Mouse (Mus musculus) CH12.LX (cell line): ENCODE results near the gene Slc5a1. TPM values are rescaled to one million over a fixed set of nuclear protein-coding genes. Genes with fewer than 3 reads are reported as not detected.

ENCODE experiments used
- DNase-seq: peaks from one replicate; pipeline ENCODE4 v3.0.0-alpha.2; 2013; ENCODE audit errors: extremely low read depth
- H3K27ac ChIP-seq: 2 replicates; pipeline ENCODE4 v1.5.1; 2012; ENCODE audit warnings: low read depth, mild to moderate bottlenecking, control low read depth, moderate library complexity; ENCODE audit not compliant: insufficient read depth
- H3K27me3 ChIP-seq: replicated peaks from 2 replicates; pipeline ENCODE3; 2012; ENCODE audit warnings: inconsistent platforms
- H3K36me3 ChIP-seq, 2 experiments: replicated peaks in 1 of 2; 2 replicates each; pipeline versions ENCODE3 to v1.6.1; 2012; ENCODE audit warnings: inconsistent platforms in 1 of 2, low read length in 1 of 2, mild to moderate bottlenecking in 1 of 2, mixed read lengths in 1 of 2, moderate library complexity in 1 of 2; ENCODE audit not compliant: control insufficient read depth in 1 of 2, insufficient read depth in 1 of 2
- H3K4me1 ChIP-seq, 2 experiments: 2 replicates each; pipeline ENCODE4 v1.6.1; 2012; ENCODE audit warnings: inconsistent platforms in 1 of 2, moderate library complexity in 1 of 2; ENCODE audit not compliant: insufficient read depth in 2 of 2, control insufficient read depth in 1 of 2
- H3K4me2 ChIP-seq: 2 replicates; pipeline ENCODE4 v1.6.1; 2012; ENCODE audit warnings: low read depth, mild to moderate bottlenecking, control low read depth; ENCODE audit not compliant: poor library complexity, insufficient read depth, severe bottlenecking
- H3K4me3 ChIP-seq, 3 experiments: fragments of 150-350 bp in 1 of 3; sonication (generic) in 1 of 3; replicated peaks in 1 of 3; 2 replicates each; pipeline versions ENCODE3 to v1.5.1; 2011 to 2012; ENCODE audit warnings: low read depth in 2 of 3, low read length in 2 of 3, mild to moderate bottlenecking in 2 of 3, moderate library complexity in 2 of 3, control low read depth in 1 of 3, improper control_type of control experiment in 1 of 3, inconsistent platforms in 1 of 3, mixed read lengths in 1 of 3; ENCODE audit not compliant: poor library complexity in 1 of 3
- H3K79me2 ChIP-seq: replicated peaks from 2 replicates; pipeline ENCODE4 v1.6.1; 2012; ENCODE audit warnings: mild to moderate bottlenecking, moderate library complexity; ENCODE audit not compliant: control insufficient read depth, poor library complexity, insufficient read depth, severe bottlenecking; ENCODE audit errors: extremely low read depth
- H3K9ac ChIP-seq: 2 replicates; pipeline ENCODE4 v1.6.1; 2012; ENCODE audit warnings: low read depth, mild to moderate bottlenecking, control low read depth, moderate library complexity; ENCODE audit not compliant: insufficient read depth
- H3K9me3 ChIP-seq: replicated peaks from 2 replicates; pipeline ENCODE3; 2012; ENCODE audit warnings: low read length, inconsistent platforms, mixed read lengths
- CHD1 ChIP-seq: IDR thresholded peaks from 2 replicates; pipeline ENCODE4 v1.6.1; 2012; ENCODE audit warnings: low read depth, low read length, improper control_type of control experiment, inconsistent platforms
- CHD2 ChIP-seq: IDR thresholded peaks from 2 replicates; pipeline ENCODE4 v1.6.1; 2011; ENCODE audit warnings: low read length, improper control_type of control experiment
- E2F4 ChIP-seq: IDR thresholded peaks from 2 replicates; pipeline ENCODE4 v1.6.1; 2011; ENCODE audit warnings: low read depth, low read length, improper control_type of control experiment; ENCODE audit not compliant: insufficient replicate concordance
- EP300 ChIP-seq: IDR thresholded peaks from 2 replicates; pipeline ENCODE4 v1.6.1; 2011; ENCODE audit warnings: low read length, improper control_type of control experiment
- ETS1 ChIP-seq: conservative IDR thresholded peaks from 2 replicates; pipeline ENCODE4 v1.6.1; 2012; ENCODE audit warnings: low read depth, mild to moderate bottlenecking, inconsistent platforms, low read length, improper control_type of control experiment, moderate library complexity
- GABPA ChIP-seq: IDR thresholded peaks from 2 replicates; pipeline ENCODE4 v1.6.1; 2012; ENCODE audit warnings: low read depth, low read length, improper control_type of control experiment, inconsistent platforms; ENCODE audit not compliant: insufficient replicate concordance
- HCFC1 ChIP-seq: IDR thresholded peaks from 2 replicates; pipeline ENCODE4 v1.6.1; 2012; ENCODE audit warnings: low read depth, mild to moderate bottlenecking, inconsistent platforms, low read length, improper control_type of control experiment
- IRF4 ChIP-seq: IDR thresholded peaks from 2 replicates; pipeline ENCODE4 v1.6.1; 2014; ENCODE audit warnings: low read depth, mild to moderate bottlenecking, inconsistent platforms, low read length, improper control_type of control experiment
- JUND ChIP-seq: conservative IDR thresholded peaks from 2 replicates; pipeline ENCODE4 v1.6.1; 2011; ENCODE audit warnings: low read depth, low read length, improper control_type of control experiment
- MAFK ChIP-seq: IDR thresholded peaks from 2 replicates; pipeline ENCODE4 v1.6.1; 2011; ENCODE audit warnings: low read length, improper control_type of control experiment; ENCODE audit not compliant: insufficient replicate concordance
- MAX ChIP-seq: IDR thresholded peaks from 2 replicates; pipeline ENCODE4 v1.6.1; 2011; ENCODE audit warnings: low read length, improper control_type of control experiment
- MXI1 ChIP-seq: IDR thresholded peaks from 2 replicates; pipeline ENCODE4 v1.6.1; 2011; ENCODE audit warnings: mild to moderate bottlenecking, low read depth, low read length, improper control_type of control experiment
- MYC ChIP-seq: IDR thresholded peaks from 2 replicates; pipeline ENCODE4 v1.6.1; 2011; ENCODE audit warnings: low read depth, mild to moderate bottlenecking, improper control_type of control experiment, low read length
- NELFE ChIP-seq: IDR thresholded peaks from 2 replicates; pipeline ENCODE4 v1.6.1; 2011; ENCODE audit warnings: low read depth, low read length, improper control_type of control experiment
- NRF1 ChIP-seq: IDR thresholded peaks from 2 replicates; pipeline ENCODE4 v1.6.1; 2014; ENCODE audit warnings: low read depth, mild to moderate bottlenecking, inconsistent platforms, low read length, improper control_type of control experiment, moderate library complexity
- POLR2A ChIP-seq: IDR thresholded peaks from 2 replicates; pipeline ENCODE4 v1.6.1; 2011; ENCODE audit warnings: low read depth, mild to moderate bottlenecking, improper control_type of control experiment, low read length
- RAD21 ChIP-seq: IDR thresholded peaks from 2 replicates; pipeline ENCODE4 v1.6.1; 2011; ENCODE audit warnings: low read depth, mild to moderate bottlenecking, low read length, improper control_type of control experiment, moderate library complexity
- RCOR1 ChIP-seq: conservative IDR thresholded peaks from 2 replicates; pipeline ENCODE4 v1.6.1; 2012; ENCODE audit warnings: low read depth, mild to moderate bottlenecking, inconsistent platforms, low read length, improper control_type of control experiment
- SIN3A ChIP-seq: IDR thresholded peaks from 2 replicates; pipeline ENCODE4 v1.6.1; 2012; ENCODE audit warnings: low read length, improper control_type of control experiment, inconsistent platforms
- SMC3 ChIP-seq: IDR thresholded peaks from 2 replicates; pipeline ENCODE4 v1.6.1; 2011; ENCODE audit warnings: low read depth, low read length, improper control_type of control experiment
- TBP ChIP-seq: conservative IDR thresholded peaks from 2 replicates; pipeline ENCODE4 v1.6.1; 2011; ENCODE audit warnings: low read depth, low read length, improper control_type of control experiment
- TCF12 ChIP-seq: IDR thresholded peaks from 2 replicates; pipeline ENCODE4 v1.6.1; 2014; ENCODE audit warnings: low read depth, mild to moderate bottlenecking, inconsistent platforms, low read length, improper control_type of control experiment
- UBTF ChIP-seq: IDR thresholded peaks from 2 replicates; pipeline ENCODE4 v1.6.1; 2012; ENCODE audit warnings: low read depth, mild to moderate bottlenecking, inconsistent platforms, low read length, improper control_type of control experiment, moderate library complexity
- USF1 ChIP-seq: IDR thresholded peaks from 2 replicates; pipeline ENCODE4 v1.6.1; 2014; ENCODE audit warnings: low read depth, mild to moderate bottlenecking, inconsistent platforms, low read length, improper control_type of control experiment
- ZC3H11A ChIP-seq: IDR thresholded peaks from 2 replicates; pipeline ENCODE4 v1.6.1; 2012; ENCODE audit warnings: low read depth, mild to moderate bottlenecking, inconsistent platforms, low read length, improper control_type of control experiment
- ZKSCAN1 ChIP-seq: IDR thresholded peaks from 2 replicates; pipeline ENCODE4 v1.6.1; 2012; ENCODE audit warnings: low read depth, inconsistent platforms, low read length, improper control_type of control experiment, borderline replicate concordance
- dilution Hi-C: fragments of 300-500 bp; cut with MboI; formaldehyde crosslinking; loops from 2 replicates; pipeline ENCODE4 v1.14.3; 2020; ENCODE audit warnings: low sequenced_read_pairs; ENCODE audit not compliant: extremely low pct_unique_long_range_greater_than_20kb, extremely low pct_ligation_motif_present
- in situ Hi-C: fragments of 300-500 bp; cut with MboI; formaldehyde crosslinking; loops from 3 replicates; pipeline ENCODE4 v1.14.3; 2019; ENCODE audit warnings: low sequenced_read_pairs, low pct_ligation_motif_present, low pct_unique_long_range_greater_than_20kb, mixed read lengths
- polyA plus RNA-seq: library from polyadenylated mRNA; unstranded; fragments of >175 nt; gene quantifications from 2 replicates; pipeline ENCODE4 v1.2.1, GENCODE M21; 2012; ENCODE audit warnings: low read depth; ENCODE audit not compliant: insufficient read length
- total RNA-seq, 2 experiments: library from RNA; depleted of rRNA; stranded (reverse); fragments of 300-350 nt in 1 of 2; fragments of >200 nt in 1 of 2; gene quantifications; 2 replicates each; pipeline ENCODE4 v1.2.3; 2012 to 2014

Slc5a1 gene
- total and polyA plus RNA-seq, 3 experiments: 0.30 to 0.38 (median 0.33) TPM

DNA sequence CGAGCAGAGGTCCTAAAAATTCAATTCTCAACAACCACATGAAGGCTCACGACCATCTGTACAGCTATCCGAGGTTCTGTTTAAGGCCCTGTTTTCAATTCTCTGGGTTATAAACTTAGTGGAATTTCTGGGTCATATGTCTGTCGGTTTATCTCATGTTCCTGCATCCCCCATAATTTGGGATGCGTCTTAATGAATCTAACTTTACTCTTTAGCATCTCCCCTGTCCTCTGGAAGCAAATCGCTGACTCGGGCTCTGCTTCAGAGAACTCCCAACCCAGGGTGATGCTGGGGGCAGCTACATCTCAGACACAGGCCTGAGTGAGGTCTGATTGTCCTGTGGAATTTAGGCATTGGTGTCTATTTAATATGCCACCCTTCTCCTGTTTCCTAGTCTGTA lies 100.3 kb downstream of the Slc5a1 start:
- H3K4me2 ChIP-seq: peak overlapping the region; percentile 82; the same call in 1 of the 2 replicates
- TF ChIP-seq NRF1 (no peak), SMC3 (no peak), MXI1 (no peak; the same call in 1 of the 2 replicates), RCOR1 (no peak), ZKSCAN1 (no peak), ZC3H11A (no peak), E2F4 (no peak), SIN3A (no peak), IRF4 (no peak), TCF12 (no peak), UBTF (no peak), GABPA (no peak), MAX (no peak), HCFC1 (no peak), RAD21 (no peak)
- DNase-seq: no peak
- no peaks in the 10 kb centered on the region for H3K79me2 ChIP-seq
- H3K4me3 ChIP-seq: no peak overlapping the region
- in situ Hi-C loops (no loop called here), dilution Hi-C loops (no loop called here)
- H3K36me3 ChIP-seq: no peaks in the 10 kb centered on the region
- no peak overlapping the region for H3K9ac ChIP-seq
- no peak overlapping the region for H3K27ac ChIP-seq
- H3K27me3 ChIP-seq: peaks cover 9% of the 10 kb centered on the region
- H3K9me3 ChIP-seq: no peaks in the 10 kb centered on the region
- peaks cover 0 to 10% of the 10 kb centered on the region in 2 experiments; a peak in 2 of 4 replicates for H3K4me1 ChIP-seq

DNA sequence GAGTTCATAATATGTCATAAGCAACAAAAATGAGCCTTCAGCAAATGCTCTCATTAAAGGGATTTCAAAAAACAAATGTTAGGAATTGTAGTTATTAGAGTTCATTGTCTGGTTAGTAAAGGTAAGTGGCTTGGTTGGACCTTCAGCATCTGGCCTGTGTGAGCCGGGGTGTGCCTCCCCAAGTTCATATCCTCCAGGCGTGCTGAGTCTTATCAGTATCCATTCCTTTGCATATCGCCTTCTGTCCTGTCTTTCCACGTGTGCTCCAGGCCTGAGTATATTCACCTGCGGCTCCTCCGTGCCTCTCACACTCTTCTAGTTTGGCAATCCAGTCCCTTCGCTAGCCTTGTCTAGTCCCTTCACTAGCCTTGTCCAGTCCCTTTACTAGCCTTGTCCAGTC lies 102.3 kb downstream of the Slc5a1 start:
- dilution Hi-C loops: no loop called here
- no peak for DNase-seq
- Histone ChIP-seq H3K27ac (no peak overlapping the region), H3K9ac (no peak overlapping the region), H3K4me3 (no peak overlapping the region), H3K4me2 (no peak overlapping the region), H3K4me1 (peaks cover 0 to 10% of the 10 kb centered on the region in 2 experiments; a peak in 2 of 4 replicates), H3K36me3 (no peaks in the 10 kb centered on the region), H3K9me3 (no peaks in the 10 kb centered on the region), H3K27me3 (peaks cover 7% of the 10 kb centered on the region), H3K79me2 (no peaks in the 10 kb centered on the region)
- in situ Hi-C loops: no loop called here
- TF ChIP-seq TCF12: no peak
- TF ChIP-seq EP300: no peak
- no peak for TF ChIP-seq POLR2A
- TF ChIP-seq E2F4: no peak
- no peak for TF ChIP-seq MAX
- TF ChIP-seq UBTF: no peak
- no peak for TF ChIP-seq JUND
- no peak for TF ChIP-seq CHD1
- TF ChIP-seq MYC: no peak
- TF ChIP-seq CHD2: no peak
- TF ChIP-seq SMC3: no peak
- TF ChIP-seq NELFE: no peak
- no peak for TF ChIP-seq TBP
- no peak for TF ChIP-seq GABPA
- no peak for TF ChIP-seq MAFK
- TF ChIP-seq ETS1: no peak
- TF ChIP-seq USF1: no peak
